Mouse (Mus musculus) midbrain, embryonic 13.5 days (tissue): ENCODE measurements around the gene Mei1. TPM values are rescaled to one million over a fixed set of nuclear protein-coding genes. Genes with fewer than 3 reads are reported as not detected.

Source experiments
- ATAC-seq: fragments of 200-750 bp; cut with Nextera tagmentation; 2 replicates; pipeline ENCODE4 v1.8.0; 2017; ENCODE audit warnings: mild to moderate bottlenecking, moderate TSS enrichment, moderate library complexity
- H3K27ac ChIP-seq: fragments of 300-500 bp; sonication (generic); 2 replicates; pipeline ENCODE4 v1.5.1; 2015; ENCODE audit warnings: inconsistent platforms, mild to moderate bottlenecking, moderate library complexity
- H3K27me3 ChIP-seq: fragments of 300-500 bp; sonication (generic); 2 replicates; pipeline ENCODE4 v1.6.1; 2015; ENCODE audit warnings: mild to moderate bottlenecking, inconsistent platforms
- H3K36me3 ChIP-seq: fragments of 300-500 bp; sonication (generic); 2 replicates; pipeline ENCODE4 v1.6.1; 2015; ENCODE audit warnings: mild to moderate bottlenecking, inconsistent platforms
- H3K4me1 ChIP-seq: fragments of 300-500 bp; sonication (generic); replicated peaks from 2 replicates; pipeline ENCODE4 v1.6.1; 2015; ENCODE audit warnings: inconsistent platforms
- H3K4me2 ChIP-seq: fragments of 300-500 bp; sonication (generic); replicated peaks from 2 replicates; pipeline ENCODE4 v1.6.1; 2015; ENCODE audit warnings: moderate library complexity, mild to moderate bottlenecking, inconsistent platforms
- H3K4me3 ChIP-seq: fragments of 300-500 bp; sonication (generic); replicated peaks from 2 replicates; pipeline ENCODE4 v1.5.1; 2015; ENCODE audit warnings: mild to moderate bottlenecking, inconsistent platforms
- H3K9ac ChIP-seq: fragments of 300-500 bp; sonication (generic); replicated peaks from 2 replicates; pipeline ENCODE4 v1.6.1; 2015; ENCODE audit warnings: mild to moderate bottlenecking, inconsistent platforms
- H3K9me3 ChIP-seq: fragments of 300-500 bp; sonication (generic); 2 replicates; pipeline ENCODE4 v1.6.1; 2016; ENCODE audit warnings: mild to moderate bottlenecking, inconsistent platforms
- WGBS: fragments of 180-500 bp; shearing (Covaris S2); methylation state at CpG from one replicate; pipeline ENCODE4 v1.1.7; 2015; 5-methylcytosine and 5-hydroxymethylcytosine counted together
- polyA plus RNA-seq: library from polyadenylated mRNA; unstranded; fragments of >200 nt; fragmentation: Nextera tagmentation; extraction: Ambion mirVana; gene quantifications from 2 replicates; pipeline ENCODE4 v1.2.1, GENCODE M21; 2015

The Mei1 gene
- polyA plus RNA-seq, 1 experiment from 2014 or later = 0.05 TPM

GRCm38 (mm10) chr15:82047080-82047883 lies 22.5 kb upstream of the Mei1 start, which contains the start of gene Snu13:
Gene Snu13 (minus strand): TSS chr15:82047598.
- Histone ChIP-seq H3K9me3 (no peaks in the 10 kb centered on the region), H3K9ac (peak within 1 kb of the TSS; percentile 98), H3K27ac (peak within 1 kb of the TSS; percentile 80), H3K4me1 (peaks cover 28% of the 10 kb centered on the region), H3K4me3 (peak within 1 kb of the TSS; percentile 100), H3K27me3 (no peaks in the 10 kb centered on the region), H3K36me3 (peaks cover 12% of the 10 kb centered on the region), H3K4me2 (peak within 1 kb of the TSS; percentile 98)
- peak; percentile 89 for ATAC-seq
- whole genome bisulfite sequencing = 1% methylated on average over 73 of the region's 74 CpGs

- peaks cover 6% of the 10 kb centered on the region for H3K4me1 ChIP-seq
- no peak overlapping the region for H3K27ac ChIP-seq
- ATAC-seq = no peak
- H3K27me3 ChIP-seq = no peaks in the 10 kb centered on the region
- no peak overlapping the region for H3K4me2 ChIP-seq
- no peaks in the 10 kb centered on the region for H3K36me3 ChIP-seq
- H3K9ac ChIP-seq = no peak overlapping the region
- no peak overlapping the region for H3K4me3 ChIP-seq
- WGBS = 74% methylated on average over 5 of the region's 5 CpGs
- no peaks in the 10 kb centered on the region for H3K9me3 ChIP-seq
Observed at GRCm38 (mm10) chr15:82052544-82052943, 17.3 kb upstream of the Mei1 start.

GRCm38 (mm10) chr15:82058719-82059201 lies 11.0 kb upstream of the Mei1 start, which contains the start of gene 4930407I10Rik:
Gene 4930407I10Rik (plus strand): TSS chr15:82059151.
- no peak for ATAC-seq
- Histone ChIP-seq H3K4me3 (no peak within 1 kb of the TSS), H3K9ac (no peak within 1 kb of the TSS), H3K27ac (no peak within 1 kb of the TSS), H3K4me2 (no peak within 1 kb of the TSS), H3K36me3 (no peaks in the 10 kb centered on the region), H3K4me1 (no peaks in the 10 kb centered on the region), H3K27me3 (no peaks in the 10 kb centered on the region), H3K9me3 (no peaks in the 10 kb centered on the region)
- 90% methylated on average over 1 of the region's 1 CpGs for WGBS

GRCm38 (mm10) chr15:82063909-82064308 lies 5.9 kb upstream of the Mei1 start:
- Histone ChIP-seq H3K4me2 (no peak overlapping the region), H3K27me3 (peaks cover 16% of the 10 kb centered on the region), H3K9me3 (no peaks in the 10 kb centered on the region), H3K9ac (no peak overlapping the region), H3K36me3 (no peaks in the 10 kb centered on the region), H3K27ac (no peak overlapping the region), H3K4me1 (no peaks in the 10 kb centered on the region), H3K4me3 (no peak overlapping the region)
- no peak for ATAC-seq
- 79% methylated on average over 14 of the region's 14 CpGs for WGBS

GRCm38 (mm10) chr15:82065511-82065910 lies 4.3 kb upstream of the Mei1 start:
- Histone ChIP-seq H3K4me2 (no peak overlapping the region), H3K36me3 (no peaks in the 10 kb centered on the region), H3K9ac (no peak overlapping the region), H3K4me1 (0 out of 2 replicates have a peak, but pooled peaks cover 4% of the 10 kb centered on the region), H3K9me3 (no peaks in the 10 kb centered on the region), H3K4me3 (no peak overlapping the region), H3K27ac (no peak overlapping the region), H3K27me3 (peaks cover 32% of the 10 kb centered on the region)
- WGBS = 21% methylated on average over 7 of the region's 7 CpGs
- ATAC-seq = peak; percentile 58; the same call in 1 of the 2 replicates

GRCm38 (mm10) chr15:82071816-82072469 lies 2.1 kb downstream of the Mei1 start:
- Histone ChIP-seq H3K9me3 (no peaks in the 10 kb centered on the region), H3K4me3 (no peak overlapping the region), H3K9ac (no peak overlapping the region), H3K27ac (no peak overlapping the region), H3K4me1 (0 out of 2 replicates have a peak, but pooled peaks cover 4% of the 10 kb centered on the region), H3K36me3 (no peaks in the 10 kb centered on the region), H3K27me3 (peaks cover 29% of the 10 kb centered on the region), H3K4me2 (no peak overlapping the region)
- 92% methylated on average over 26 of the region's 26 CpGs for WGBS
- no peak for ATAC-seq

GRCm38 (mm10) chr15:82073490-82073889 lies 3.7 kb downstream of the Mei1 start:
- WGBS = 94% methylated on average over 7 of the region's 7 CpGs
- Histone ChIP-seq H3K9me3 (no peaks in the 10 kb centered on the region), H3K4me3 (no peak overlapping the region), H3K36me3 (no peaks in the 10 kb centered on the region), H3K9ac (no peak overlapping the region), H3K27me3 (peaks cover 27% of the 10 kb centered on the region), H3K27ac (no peak overlapping the region), H3K4me1 (0 out of 2 replicates have a peak, but pooled peaks cover 4% of the 10 kb centered on the region), H3K4me2 (no peak overlapping the region)
- no peak for ATAC-seq

- no peak for ATAC-seq
- H3K9ac ChIP-seq = no peak overlapping the region
- H3K9me3 ChIP-seq = no peaks in the 10 kb centered on the region
- no peaks in the 10 kb centered on the region for H3K27me3 ChIP-seq
- H3K4me1 ChIP-seq = no peaks in the 10 kb centered on the region
- H3K36me3 ChIP-seq = no peaks in the 10 kb centered on the region
- no peak overlapping the region for H3K27ac ChIP-seq
- H3K4me3 ChIP-seq = no peak overlapping the region
- 67% methylated on average over 10 of the region's 10 CpGs for WGBS
- H3K4me2 ChIP-seq = no peak overlapping the region
Observed at GRCm38 (mm10) chr15:82079883-82080282, 10.1 kb downstream of the Mei1 start.

- H3K27me3 ChIP-seq = no peaks in the 10 kb centered on the region
- no peaks in the 10 kb centered on the region for H3K36me3 ChIP-seq
- 28% methylated on average over 7 of the region's 7 CpGs for WGBS
- no peak overlapping the region for H3K4me2 ChIP-seq
- no peak overlapping the region for H3K9ac ChIP-seq
- H3K4me1 ChIP-seq = no peaks in the 10 kb centered on the region
- H3K4me3 ChIP-seq = no peak overlapping the region
- H3K27ac ChIP-seq = no peak overlapping the region
- no peaks in the 10 kb centered on the region for H3K9me3 ChIP-seq
- ATAC-seq = peak; percentile 55; the same call in 1 of the 2 replicates
Observed at GRCm38 (mm10) chr15:82081161-82081560, 11.4 kb downstream of the Mei1 start.

GRCm38 (mm10) chr15:82085606-82086005 lies 15.8 kb downstream of the Mei1 start:
- H3K27ac ChIP-seq = no peak overlapping the region
- H3K36me3 ChIP-seq = no peaks in the 10 kb centered on the region
- 88% methylated on average over 9 of the region's 9 CpGs for WGBS
- H3K4me3 ChIP-seq = no peak overlapping the region
- no peaks in the 10 kb centered on the region for H3K9me3 ChIP-seq
- H3K9ac ChIP-seq = no peak overlapping the region
- no peaks in the 10 kb centered on the region for H3K4me1 ChIP-seq
- H3K4me2 ChIP-seq = no peak overlapping the region
- no peaks in the 10 kb centered on the region for H3K27me3 ChIP-seq
- ATAC-seq = no peak

- Histone ChIP-seq H3K27ac (no peak overlapping the region), H3K36me3 (no peaks in the 10 kb centered on the region), H3K9me3 (no peaks in the 10 kb centered on the region), H3K4me3 (no peak overlapping the region), H3K9ac (no peak overlapping the region), H3K4me1 (no peaks in the 10 kb centered on the region), H3K4me2 (no peak overlapping the region), H3K27me3 (no peaks in the 10 kb centered on the region)
- ATAC-seq = no peak
- WGBS = 85% methylated on average over 12 of the region's 12 CpGs
Observed at GRCm38 (mm10) chr15:82086131-82086530, 16.3 kb downstream of the Mei1 start.

- no peaks in the 10 kb centered on the region for H3K4me1 ChIP-seq
- no peak for ATAC-seq
- H3K27me3 ChIP-seq = no peaks in the 10 kb centered on the region
- no peaks in the 10 kb centered on the region for H3K9me3 ChIP-seq
- H3K27ac ChIP-seq = no peak overlapping the region
- H3K4me3 ChIP-seq = no peak overlapping the region
- no peak overlapping the region for H3K9ac ChIP-seq
- 10% methylated on average over 10 of the region's 10 CpGs for WGBS
- no peaks in the 10 kb centered on the region for H3K36me3 ChIP-seq
- no peak overlapping the region for H3K4me2 ChIP-seq
Observed at GRCm38 (mm10) chr15:82087266-82087665, 17.5 kb downstream of the Mei1 start.
